Mouse (Mus musculus): ENCODE measurements at regions not wholly inside any gene's neighbourhood (a gene's known extent, or its start where the extent isn't known, plus 50 kb on each side); places are given as distances from the start of the nearest gene placed in this dataset.
"Not testable (repeated sequence)": the region's sequence is repeated elsewhere in the genome, so short reads cannot be mapped to it uniquely, and the experiment has no call there.

GRCm38 (mm10) chr14:52956515-52956914, 461.0 kb upstream of the Olfr1507 start:
- not testable (repeated sequence) for H3K27ac ChIP-seq (replicated peaks); H3K4me1 ChIP-seq; H3K9me3 ChIP-seq; H3K36me3 ChIP-seq; H3K27me3 ChIP-seq; ATAC-seq (replicated peaks); H3K9ac ChIP-seq (replicated peaks); H3K4me2 ChIP-seq (replicated peaks); H3K4me3 ChIP-seq
- no CpG with 5 or more reads among the region's 2 CpGs for WGBS

- H3K4me1 ChIP-seq; H3K27ac ChIP-seq (replicated peaks); H3K36me3 ChIP-seq; H3K4me3 ChIP-seq; H3K27me3 ChIP-seq; H3K9ac ChIP-seq (replicated peaks); ATAC-seq (replicated peaks); H3K9me3 ChIP-seq; H3K4me2 ChIP-seq (replicated peaks): not testable (repeated sequence)
- no CpG with 5 or more reads among the region's 3 CpGs for WGBS
Measured at GRCm38 (mm10) chr14:52944925-52945324, 449.4 kb upstream of the Olfr1507 start.

GRCm38 (mm10) chr14:52942438-52942837, 446.9 kb upstream of the Olfr1507 start:
- ATAC-seq (replicated peaks); H3K4me1 ChIP-seq; H3K27me3 ChIP-seq; H3K4me2 ChIP-seq (replicated peaks); H3K4me3 ChIP-seq; H3K36me3 ChIP-seq; H3K9me3 ChIP-seq; H3K27ac ChIP-seq (replicated peaks); H3K9ac ChIP-seq (replicated peaks): not testable (repeated sequence)

- not testable (repeated sequence) for ATAC-seq (replicated peaks); H3K9me3 ChIP-seq; H3K27ac ChIP-seq (replicated peaks); H3K4me3 ChIP-seq; H3K4me2 ChIP-seq (replicated peaks); H3K27me3 ChIP-seq; H3K9ac ChIP-seq (replicated peaks); H3K4me1 ChIP-seq; H3K36me3 ChIP-seq
- no CpG with 5 or more reads among the region's 1 CpGs for whole genome bisulfite sequencing
Measured at GRCm38 (mm10) chr14:52941747-52942146, 446.2 kb upstream of the Olfr1507 start.

- H3K4me2 ChIP-seq (replicated peaks); H3K27me3 ChIP-seq; ATAC-seq (replicated peaks); H3K9ac ChIP-seq (replicated peaks); H3K9me3 ChIP-seq; H3K36me3 ChIP-seq; H3K4me1 ChIP-seq; H3K27ac ChIP-seq (replicated peaks); H3K4me3 ChIP-seq: not testable (repeated sequence)
- no CpG with 5 or more reads among the region's 5 CpGs for WGBS
Measured at GRCm38 (mm10) chr14:52920138-52920537, 424.6 kb upstream of the Olfr1507 start.

GRCm38 (mm10) chr14:52913814-52914213, 418.3 kb upstream of the Olfr1507 start:
- not testable (repeated sequence) for H3K27ac ChIP-seq (replicated peaks); ATAC-seq (replicated peaks); H3K4me1 ChIP-seq; H3K4me2 ChIP-seq (replicated peaks); H3K9ac ChIP-seq (replicated peaks); H3K9me3 ChIP-seq; H3K27me3 ChIP-seq; H3K36me3 ChIP-seq; H3K4me3 ChIP-seq
- no CpG with 5 or more reads among the region's 1 CpGs for WGBS

GRCm38 (mm10) chr14:52899629-52900028, 404.1 kb upstream of the Olfr1507 start:
- H3K4me3 ChIP-seq; H3K9ac ChIP-seq (replicated peaks); H3K9me3 ChIP-seq; H3K36me3 ChIP-seq; H3K4me2 ChIP-seq (replicated peaks); ATAC-seq (replicated peaks); H3K4me1 ChIP-seq; H3K27ac ChIP-seq (replicated peaks); H3K27me3 ChIP-seq: not testable (repeated sequence)
- WGBS: no CpG with 5 or more reads among the region's 3 CpGs

- not testable (repeated sequence) for H3K27me3 ChIP-seq; H3K4me3 ChIP-seq; ATAC-seq (replicated peaks); H3K9ac ChIP-seq (replicated peaks); H3K36me3 ChIP-seq; H3K9me3 ChIP-seq; H3K27ac ChIP-seq (replicated peaks); H3K4me1 ChIP-seq; H3K4me2 ChIP-seq (replicated peaks)
Measured at GRCm38 (mm10) chr14:52898310-52898709, 402.8 kb upstream of the Olfr1507 start.

- not testable (repeated sequence) for H3K27ac ChIP-seq (replicated peaks); H3K4me2 ChIP-seq (replicated peaks); H3K36me3 ChIP-seq; H3K4me1 ChIP-seq; H3K27me3 ChIP-seq; H3K9me3 ChIP-seq; H3K9ac ChIP-seq (replicated peaks); ATAC-seq (replicated peaks); H3K4me3 ChIP-seq
- no CpG with 5 or more reads among the region's 3 CpGs for WGBS
Measured at GRCm38 (mm10) chr14:52879978-52880377, 384.4 kb upstream of the Olfr1507 start.

- no CpG with 5 or more reads among the region's 3 CpGs for WGBS
- not testable (repeated sequence) for ATAC-seq (replicated peaks); H3K4me3 ChIP-seq; H3K9ac ChIP-seq (replicated peaks); H3K4me1 ChIP-seq; H3K27ac ChIP-seq (replicated peaks); H3K27me3 ChIP-seq; H3K36me3 ChIP-seq; H3K4me2 ChIP-seq (replicated peaks); H3K9me3 ChIP-seq
Measured at GRCm38 (mm10) chr14:52863841-52864240, 368.3 kb upstream of the Olfr1507 start.

- not testable (repeated sequence) for H3K4me2 ChIP-seq (replicated peaks); ATAC-seq (replicated peaks); H3K4me1 ChIP-seq; H3K4me3 ChIP-seq; H3K36me3 ChIP-seq; H3K9ac ChIP-seq (replicated peaks); H3K27ac ChIP-seq (replicated peaks); H3K9me3 ChIP-seq; H3K27me3 ChIP-seq
Measured at GRCm38 (mm10) chr14:52863107-52863506, 367.6 kb upstream of the Olfr1507 start.

GRCm38 (mm10) chr14:52862491-52862890, 366.9 kb upstream of the Olfr1507 start:
- H3K4me2 ChIP-seq (replicated peaks); H3K9ac ChIP-seq (replicated peaks); H3K4me1 ChIP-seq; H3K27me3 ChIP-seq; H3K9me3 ChIP-seq; H3K27ac ChIP-seq (replicated peaks); H3K4me3 ChIP-seq; H3K36me3 ChIP-seq; ATAC-seq (replicated peaks): not testable (repeated sequence)
- WGBS: 57% methylated on average over 12 of the region's 20 CpGs

GRCm38 (mm10) chr14:52855339-52855738, 359.8 kb upstream of the Olfr1507 start:
- not testable (repeated sequence) for H3K9me3 ChIP-seq; H3K4me1 ChIP-seq; H3K4me3 ChIP-seq; H3K4me2 ChIP-seq (replicated peaks); H3K36me3 ChIP-seq; H3K9ac ChIP-seq (replicated peaks); H3K27ac ChIP-seq (replicated peaks); H3K27me3 ChIP-seq; ATAC-seq (replicated peaks)
- WGBS: no CpG with 5 or more reads among the region's 2 CpGs

- H3K9ac ChIP-seq (replicated peaks); H3K27ac ChIP-seq (replicated peaks); H3K9me3 ChIP-seq; ATAC-seq (replicated peaks); H3K4me2 ChIP-seq (replicated peaks); H3K4me3 ChIP-seq; H3K4me1 ChIP-seq; H3K27me3 ChIP-seq; H3K36me3 ChIP-seq: not testable (repeated sequence)
Measured at GRCm38 (mm10) chr14:52853598-52853997, 358.0 kb upstream of the Olfr1507 start.
